Mouse (Mus musculus) embryonic facial prominence, embryonic 15.5 days (tissue): ENCODE results near the gene Cyp4f40. TPM values are rescaled to one million over a fixed set of nuclear protein-coding genes. Genes with fewer than 3 reads are reported as not detected.
"Not testable (repeated sequence)": the region's sequence is repeated elsewhere in the genome, so short reads cannot be mapped to it uniquely, and the experiment has no call there.

Source experiments
- ATAC-seq: fragments of 200-750 bp; cut with Nextera tagmentation; 2 replicates; pipeline ENCODE4 v1.8.0; 2017; ENCODE audit warnings: low read depth, moderate TSS enrichment; ENCODE audit not compliant: insufficient number of reproducible peaks, low FRiP score, low TSS enrichment
- H3K27ac ChIP-seq: fragments of 300-500 bp; sonication (generic); replicated peaks from 2 replicates; pipeline ENCODE4 v1.5.1; 2015; ENCODE audit warnings: mild to moderate bottlenecking, inconsistent platforms
- H3K27me3 ChIP-seq: fragments of 300-500 bp; sonication (generic); 2 replicates; pipeline ENCODE4 v1.6.1; 2015; ENCODE audit warnings: inconsistent platforms
- H3K36me3 ChIP-seq: fragments of 300-500 bp; sonication (generic); 2 replicates; pipeline ENCODE4 v1.6.1; 2015; ENCODE audit warnings: mild to moderate bottlenecking, inconsistent platforms
- H3K4me1 ChIP-seq: fragments of 300-500 bp; sonication (generic); 2 replicates; pipeline ENCODE4 v1.6.1; 2015; ENCODE audit warnings: inconsistent platforms
- H3K4me2 ChIP-seq: fragments of 300-500 bp; sonication (generic); replicated peaks from 2 replicates; pipeline ENCODE4 v1.6.1; 2015; ENCODE audit warnings: mild to moderate bottlenecking, inconsistent platforms
- H3K4me3 ChIP-seq: fragments of 300-500 bp; sonication (generic); replicated peaks from 2 replicates; pipeline ENCODE4 v1.5.1; 2015; ENCODE audit warnings: mild to moderate bottlenecking, inconsistent platforms
- H3K9ac ChIP-seq: fragments of 300-500 bp; sonication (generic); 2 replicates; pipeline ENCODE4 v1.6.1; 2015; ENCODE audit warnings: inconsistent platforms
- H3K9me3 ChIP-seq: fragments of 300-500 bp; sonication (generic); replicated peaks from 2 replicates; pipeline ENCODE4 v1.6.1; 2016; ENCODE audit warnings: inconsistent platforms
- WGBS: fragments of 180-500 bp; shearing (Covaris S2); methylation state at CpG from one replicate; pipeline ENCODE4 v1.1.7; 2015; 5-methylcytosine and 5-hydroxymethylcytosine counted together
- polyA plus RNA-seq: library from polyadenylated mRNA; unstranded; fragments of >200 nt; fragmentation: Nextera tagmentation; extraction: Ambion mirVana; gene quantifications from 2 replicates; pipeline ENCODE4 v1.2.1, GENCODE M21; 2015

Gene Cyp4f40
- polyA plus RNA-seq, 1 experiment from 2014 or later = 0.12 TPM

GRCm38 (mm10) chr17:32710541-32710940 lies 51.8 kb downstream of the Cyp4f40 start:
- ATAC-seq, H3K9me3 ChIP-seq, H3K4me2 ChIP-seq, H3K4me1 ChIP-seq, H3K4me3 ChIP-seq, H3K27ac ChIP-seq, H3K36me3 ChIP-seq, H3K9ac ChIP-seq, H3K27me3 ChIP-seq: not testable (repeated sequence)

- H3K27me3 ChIP-seq, H3K36me3 ChIP-seq, H3K27ac ChIP-seq, H3K9me3 ChIP-seq, H3K4me3 ChIP-seq, H3K9ac ChIP-seq, H3K4me1 ChIP-seq, ATAC-seq, H3K4me2 ChIP-seq: not testable (repeated sequence)
- WGBS = 80% methylated on average over 1 of the region's 1 CpGs
Observed at GRCm38 (mm10) chr17:32722151-32722550, 63.5 kb downstream of the Cyp4f40 start.

- WGBS = 75% methylated on average over 7 of the region's 7 CpGs
- Histone ChIP-seq H3K36me3 (no peaks in the 10 kb centered on the region), H3K27me3 (no peaks in the 10 kb centered on the region), H3K4me2 (no peak overlapping the region), H3K9ac (no peak overlapping the region), H3K9me3 (no peaks in the 10 kb centered on the region; the same call in 1 of the 2 replicates), H3K4me1 (no peaks in the 10 kb centered on the region), H3K27ac (no peak overlapping the region), H3K4me3 (no peak overlapping the region)
- no peak for ATAC-seq
Observed at GRCm38 (mm10) chr17:32722771-32723170, 64.1 kb downstream of the Cyp4f40 start.

GRCm38 (mm10) chr17:32726360-32726759 lies 67.7 kb downstream of the Cyp4f40 start:
- H3K27me3 ChIP-seq, H3K9ac ChIP-seq, H3K36me3 ChIP-seq, H3K4me2 ChIP-seq, H3K4me1 ChIP-seq, H3K27ac ChIP-seq, H3K4me3 ChIP-seq, H3K9me3 ChIP-seq: not testable (repeated sequence)
- ATAC-seq = peak; percentile 43; the same call in 1 of the 2 replicates

Other genes with a start within 250 kb of the Cyp4f40 start
- gene Pglyrp2, start 234.7 kb upstream of the Cyp4f40 start, polyA plus RNA-seq = 0.13 and 0.20 TPM in 2 replicates
- gene Cyp4f39, start 206.2 kb upstream of the Cyp4f40 start, polyA plus RNA-seq = 20.4 and 27.6 TPM in 2 replicates
- 11.7 and 15.5 TPM in 2 replicates for gene Cyp4f17, start 152.8 kb upstream of the Cyp4f40 start, polyA plus RNA-seq
- gene Cyp4f16, start 122.3 kb upstream of the Cyp4f40 start, polyA plus RNA-seq = 18.2 and 23.3 TPM in 2 replicates
- gene Cyp4f37, start 37.6 kb upstream of the Cyp4f40 start, polyA plus RNA-seq = not detected in 2 replicates
- 0.56 and 0.72 TPM in 2 replicates for gene Cyp4f15, start 26.7 kb downstream of the Cyp4f40 start, polyA plus RNA-seq
- gene Zfp871, start 129.4 kb downstream of the Cyp4f40 start, polyA plus RNA-seq = 27.0 and 30.8 TPM in 2 replicates
- 3.8 and 4.0 TPM in 2 replicates for gene Zfp811, start 151.0 kb downstream of the Cyp4f40 start, polyA plus RNA-seq
- gene Zfp799, start 171.4 kb downstream of the Cyp4f40 start, polyA plus RNA-seq = 15.4 and 16.5 TPM in 2 replicates
- 5.6 and 6.9 TPM in 2 replicates for gene Zfp870, start 232.7 kb downstream of the Cyp4f40 start, polyA plus RNA-seq